In genomic region chr13:21855146-21855545, GRCm38 (mm10) we compare ENCODE assay signal across 8 mouse cellular contexts. TPM values are rescaled to one million over a fixed set of nuclear protein-coding genes. Genes with fewer than 3 reads are reported as not detected.
DNase-seq lines count a peak whose midpoint lies in the region; ATAC-seq lines count a peak whose summit lies in the region.

No protein-coding gene starts in this region.

- H3K4me3 ChIP-seq in limb, embryonic 12.5 days (replicated peaks), result peak overlapping the region; percentile 40
- H3K4me3 ChIP-seq in midbrain, embryonic 14.5 days (replicated peaks; ENCODE audit: low read depth, low read length), result peak overlapping the region; percentile 36

- no peaks in the 10 kb centered on the region for H3K27me3 ChIP-seq in limb, embryonic 12.5 days
- no peaks in the 10 kb centered on the region for H3K27me3 ChIP-seq in midbrain, embryonic 14.5 days (ENCODE audit: control insufficient read depth, insufficient read depth, low read length)

- ATAC-seq in limb, embryonic 12.5 days (ENCODE audit: insufficient number of reproducible peaks, insufficient read depth, low FRiP score, low TSS enrichment, low read depth), result no peak
- peak; percentile 60; the same call in 1 of the 2 replicates for ATAC-seq in midbrain, embryonic 14.5 days (ENCODE audit: low FRiP score, low TSS enrichment)

- no peaks in the 10 kb centered on the region for H3K9me3 ChIP-seq in limb, embryonic 12.5 days
- no peaks in the 10 kb centered on the region for H3K9me3 ChIP-seq in midbrain, embryonic 14.5 days (ENCODE audit: control insufficient read depth, low read length)

- no peak overlapping the region for H3K9ac ChIP-seq in limb, embryonic 12.5 days (replicated peaks)
- no peak overlapping the region for H3K9ac ChIP-seq in midbrain, embryonic 14.5 days (replicated peaks; ENCODE audit: low read length)

- 0 out of 2 replicates have a peak, but pooled peaks cover 3% of the 10 kb centered on the region for H3K4me1 ChIP-seq in limb, embryonic 12.5 days (replicated peaks)
- no peaks in the 10 kb centered on the region for H3K4me1 ChIP-seq in midbrain, embryonic 14.5 days (ENCODE audit: control insufficient read depth, insufficient read depth, low read length)

- peak overlapping the region; percentile 55 for H3K4me2 ChIP-seq in limb, embryonic 12.5 days
- peak overlapping the region; percentile 49 for H3K4me2 ChIP-seq in midbrain, embryonic 14.5 days (ENCODE audit: low read length)

- H3K27ac ChIP-seq in limb, embryonic 12.5 days, result no peak overlapping the region
- H3K27ac ChIP-seq in midbrain, embryonic 14.5 days (replicated peaks; ENCODE audit: low read depth, low read length), result no peak overlapping the region

- 2% methylated on average over 11 of the region's 11 CpGs for WGBS in limb, embryonic 12.5 days
- WGBS in midbrain, embryonic 14.5 days, result 1% methylated on average over 11 of the region's 11 CpGs

- peak; percentile 80 to 95 for DNase-seq in adrenal gland, adult (ENCODE audit: inconsistent age in 2 of 2, low spot score in 1 of 2)
- no peak for DNase-seq in adrenal gland, postnatal 4 days (ENCODE audit: low spot score in 2 of 2)
- peak; percentile 27 to 51 for DNase-seq in cerebellum, postnatal 4 days (ENCODE audit: low spot score in 2 of 2)
- peak; percentile 82 to 91 for DNase-seq in heart, adult 18-20 months
- DNase-seq in kidney, adult 8-10 months, result peak; percentile 41 to 78
- DNase-seq in midbrain, embryonic 14.5 days, result peak; percentile 76
- DNase-seq in spleen, postnatal 10 days (ENCODE audit: low spot score in 2 of 2), result peak; percentile 69 to 78

- H3K36me3 ChIP-seq in limb, embryonic 12.5 days, result no peaks in the 10 kb centered on the region
- no peaks in the 10 kb centered on the region for H3K36me3 ChIP-seq in midbrain, embryonic 14.5 days (ENCODE audit: control insufficient read depth, insufficient read depth, low read length)

RNA-seq across cellular contexts. Expression of gene Hist1h2br, which starts 21.6 kb away (rescaled TPM):
- total RNA-seq in adrenal gland, postnatal 4 days (2021), result 100 to 1,000 TPM; 346 to 390 TPM
- 10 to 100 TPM; 28.3 to 30.7 TPM for total RNA-seq in heart, adult 18-20 months (2021)
- 38.6 and 46.0 TPM in 2 replicates for polyA plus RNA-seq in limb, embryonic 12.5 days (2016; fragmentation: Nextera tagmentation; extraction: Ambion mirVana)
- polyA plus RNA-seq in midbrain, embryonic 14.5 days (2014; fragmentation: Nextera tagmentation; extraction: Ambion mirVana), result 4.0 and 4.1 TPM in 2 replicates

RNA-seq across cellular contexts. Expression of gene Hist1h2ap, which starts 21.8 kb away (rescaled TPM):
- 100 to 1,000 TPM; 329 to 379 TPM for total RNA-seq in adrenal gland, postnatal 4 days (2021)
- total RNA-seq in heart, adult 18-20 months (2021), result 10 to 100 TPM; 11.6 to 12.2 TPM
- polyA plus RNA-seq in limb, embryonic 12.5 days (2016; fragmentation: Nextera tagmentation; extraction: Ambion mirVana), result 6,267 and 7,120 TPM in 2 replicates
- polyA plus RNA-seq in midbrain, embryonic 14.5 days (2014; fragmentation: Nextera tagmentation; extraction: Ambion mirVana), result 613 and 855 TPM in 2 replicates

RNA-seq across cellular contexts. Expression of gene Hist1h4n, which starts 23.1 kb away (rescaled TPM):
- total RNA-seq in adrenal gland, postnatal 4 days (2021), result 100 to 1,000 TPM; 144 to 157 TPM
- 1 to 10 TPM; 4.7 to 9.4 TPM for total RNA-seq in heart, adult 18-20 months (2021)
- polyA plus RNA-seq in limb, embryonic 12.5 days (2016; fragmentation: Nextera tagmentation; extraction: Ambion mirVana), result 21.2 and 21.3 TPM in 2 replicates
- polyA plus RNA-seq in midbrain, embryonic 14.5 days (2014; fragmentation: Nextera tagmentation; extraction: Ambion mirVana), result 5.7 and 9.6 TPM in 2 replicates

RNA-seq across cellular contexts. Expression of gene Hist1h4m, which starts 43.6 kb away (rescaled TPM):
- 100 to 1,000 TPM; 742 to 886 TPM for total RNA-seq in adrenal gland, postnatal 4 days (2021)
- 10 to 100 TPM; 41.7 to 58.7 TPM for total RNA-seq in heart, adult 18-20 months (2021)
- polyA plus RNA-seq in limb, embryonic 12.5 days (2016; fragmentation: Nextera tagmentation; extraction: Ambion mirVana), result not detected in 2 replicates
- polyA plus RNA-seq in midbrain, embryonic 14.5 days (2014; fragmentation: Nextera tagmentation; extraction: Ambion mirVana), result not detected in 2 replicates

RNA-seq across cellular contexts. Expression of gene Hist1h2ao, which starts 44.9 kb away (rescaled TPM):
- 100 to 1,000 TPM; 477 to 608 TPM for total RNA-seq in adrenal gland, postnatal 4 days (2021)
- total RNA-seq in heart, adult 18-20 months (2021), result 1 to 10 TPM in 1 of 2 experiments, not detected in 1; 1.4 TPM
- polyA plus RNA-seq in limb, embryonic 12.5 days (2016; fragmentation: Nextera tagmentation; extraction: Ambion mirVana), result not detected in 2 replicates
- not detected in 2 replicates for polyA plus RNA-seq in midbrain, embryonic 14.5 days (2014; fragmentation: Nextera tagmentation; extraction: Ambion mirVana)

Comparison
In these comparisons a context has a peak if more than half of its experiments do, and no peak if none do; other contexts are left out.
1. DNase-seq: peak in adrenal gland, adult (2 of 2), cerebellum, postnatal 4 days (2 of 2), heart, adult 18-20 months (2 of 2), kidney, adult 8-10 months (2 of 2), midbrain, embryonic 14.5 days (single experiment) and spleen, postnatal 10 days (2 of 2); none in adrenal gland, postnatal 4 days (0 of 2).
2. RNA of gene Hist1h2br, which starts 21.6 kb away (total RNA-seq): 346 to 390 TPM in adrenal gland, postnatal 4 days; 28.3 to 30.7 TPM in heart, adult 18-20 months; every median in the first group is over 10 times any median in the second.
3. RNA of gene Hist1h2ap, which starts 21.8 kb away (total RNA-seq): 329 to 379 TPM in adrenal gland, postnatal 4 days; 11.6 to 12.2 TPM in heart, adult 18-20 months; every median in the first group is over 10 times any median in the second.
4. RNA of gene Hist1h4n, which starts 23.1 kb away (total RNA-seq): 144 to 157 TPM in adrenal gland, postnatal 4 days; 4.7 to 9.4 TPM in heart, adult 18-20 months; every median in the first group is over 10 times any median in the second.